Mouse (Mus musculus) heart, embryonic 12.5 days (tissue): Measurements from ENCODE around the gene Mapkbp1. TPM values are rescaled to one million over a fixed set of nuclear protein-coding genes. Genes with fewer than 3 reads are reported as not detected.

Experiments used
- ATAC-seq: fragments of 200-750 bp; cut with Nextera tagmentation; 2 replicates; pipeline ENCODE4 v1.8.0; 2017; ENCODE audit warnings: moderate TSS enrichment, moderate library complexity; ENCODE audit not compliant: insufficient number of reproducible peaks, low FRiP score
- H3K27ac ChIP-seq: fragments of 300-500 bp; sonication (generic); 2 replicates; pipeline ENCODE4 v1.5.1; 2016; ENCODE audit warnings: mild to moderate bottlenecking, moderate library complexity; ENCODE audit not compliant: poor library complexity, severe bottlenecking
- H3K27me3 ChIP-seq: fragments of 300-500 bp; sonication (generic); replicated peaks from 2 replicates; pipeline ENCODE4 v1.6.1; 2016; ENCODE audit warnings: mild to moderate bottlenecking, moderate library complexity
- H3K36me3 ChIP-seq: fragments of 300-500 bp; sonication (generic); 2 replicates; pipeline ENCODE4 v1.6.1; 2016; ENCODE audit warnings: mild to moderate bottlenecking, moderate library complexity
- H3K4me1 ChIP-seq: fragments of 300-500 bp; sonication (generic); replicated peaks from 2 replicates; pipeline ENCODE4 v1.6.1; 2016; ENCODE audit warnings: mild to moderate bottlenecking
- H3K4me2 ChIP-seq: fragments of 300-500 bp; sonication (generic); 2 replicates; pipeline ENCODE4 v1.6.1; 2016; ENCODE audit warnings: mild to moderate bottlenecking, moderate library complexity
- H3K4me3 ChIP-seq: fragments of 300-500 bp; sonication (generic); 2 replicates; pipeline ENCODE4 v1.5.1; 2016; ENCODE audit warnings: mild to moderate bottlenecking
- H3K9ac ChIP-seq: fragments of 300-500 bp; sonication (generic); 2 replicates; pipeline ENCODE4 v1.6.1; 2016; ENCODE audit warnings: mild to moderate bottlenecking, moderate library complexity
- H3K9me3 ChIP-seq: fragments of 300-500 bp; sonication (generic); replicated peaks from 2 replicates; pipeline ENCODE4 v1.6.1; 2016; ENCODE audit warnings: mild to moderate bottlenecking, moderate library complexity
- WGBS: fragments of 180-500 bp; shearing (Covaris S2); methylation state at CpG from one replicate; pipeline ENCODE4 v1.1.7; 2016; 5-methylcytosine and 5-hydroxymethylcytosine counted together
- polyA plus RNA-seq: library from polyadenylated mRNA; unstranded; fragments of >200 nt; fragmentation: Nextera tagmentation; extraction: Ambion mirVana; gene quantifications from 2 replicates; pipeline ENCODE4 v1.2.1, GENCODE M21; 2016

Gene Mapkbp1
- polyA plus RNA-seq, 1 experiment from 2014 or later = 3.8 TPM

GRCm38 (mm10) chr2:120032726-120033467 is 60.4 kb downstream of the Mapkbp1 start, which contains the start of gene Pla2g4b:
Gene Pla2g4b, plus strand, starts transcription at chr2:120033417.
- no peaks in the 10 kb centered on the region for H3K27me3 ChIP-seq
- no peak within 1 kb of the TSS for H3K9ac ChIP-seq
- H3K4me1 ChIP-seq = peaks cover 12% of the 10 kb centered on the region
- H3K27ac ChIP-seq = no peak within 1 kb of the TSS
- WGBS = 83% methylated on average over 12 of the region's 12 CpGs
- no peak within 1 kb of the TSS for H3K4me2 ChIP-seq
- no peak within 1 kb of the TSS for H3K4me3 ChIP-seq
- H3K36me3 ChIP-seq = peaks cover 80% of the 10 kb centered on the region
- ATAC-seq = no peak
- no peaks in the 10 kb centered on the region for H3K9me3 ChIP-seq

GRCm38 (mm10) chr2:120033726-120034125 is 61.2 kb downstream of the Mapkbp1 start:
- H3K27ac ChIP-seq = no peak overlapping the region
- 0 out of 2 replicates have a peak, but pooled peaks cover 5% of the 10 kb centered on the region for H3K4me1 ChIP-seq
- no peak overlapping the region for H3K9ac ChIP-seq
- H3K4me3 ChIP-seq = no peak overlapping the region
- peaks cover 89% of the 10 kb centered on the region for H3K36me3 ChIP-seq
- no peak for ATAC-seq
- no peaks in the 10 kb centered on the region for H3K9me3 ChIP-seq
- no peaks in the 10 kb centered on the region for H3K27me3 ChIP-seq
- no peak overlapping the region for H3K4me2 ChIP-seq
- WGBS = 72% methylated on average over 5 of the region's 5 CpGs

GRCm38 (mm10) chr2:120037744-120038143 is 65.2 kb downstream of the Mapkbp1 start:
- no peak for ATAC-seq
- H3K27me3 ChIP-seq = no peaks in the 10 kb centered on the region
- H3K9me3 ChIP-seq = no peaks in the 10 kb centered on the region
- H3K9ac ChIP-seq = no peak overlapping the region
- H3K4me2 ChIP-seq = no peak overlapping the region
- H3K27ac ChIP-seq = no peak overlapping the region
- H3K4me3 ChIP-seq = no peak overlapping the region
- H3K36me3 ChIP-seq = peaks cover 90% of the 10 kb centered on the region
- 91% methylated on average over 9 of the region's 9 CpGs for WGBS
- H3K4me1 ChIP-seq = no peaks in the 10 kb centered on the region

DNA sequence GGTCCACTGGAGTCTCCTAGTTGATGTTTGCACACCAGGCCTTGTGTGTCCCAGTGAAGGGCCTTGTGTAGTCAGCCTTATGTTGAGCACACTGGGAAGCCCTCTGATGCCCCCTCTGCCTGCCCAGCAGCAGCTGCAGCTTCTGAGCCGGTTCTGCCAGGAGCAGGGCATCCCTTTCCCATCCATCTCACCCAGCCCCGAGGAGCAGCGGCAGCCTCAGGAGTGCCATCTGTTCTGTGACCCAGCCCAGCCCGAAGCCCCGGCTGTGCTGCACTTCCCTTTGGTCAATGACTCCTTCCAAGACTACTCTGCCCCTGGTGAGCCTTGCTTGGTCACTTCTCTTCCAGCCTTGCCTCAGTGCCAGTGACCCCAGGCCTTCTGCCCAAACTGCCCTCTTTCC is 68.5 kb downstream of the Mapkbp1 start:
- no peak overlapping the region for H3K9ac ChIP-seq
- peaks cover 66% of the 10 kb centered on the region for H3K36me3 ChIP-seq
- no peak overlapping the region for H3K4me2 ChIP-seq
- H3K9me3 ChIP-seq = no peaks in the 10 kb centered on the region
- ATAC-seq = no peak
- no peak overlapping the region for H3K27ac ChIP-seq
- 95% methylated on average over 5 of the region's 5 CpGs for WGBS
- H3K27me3 ChIP-seq = no peaks in the 10 kb centered on the region; the same call in 1 of the 2 replicates
- H3K4me3 ChIP-seq = no peak overlapping the region
- H3K4me1 ChIP-seq = peaks cover 9% of the 10 kb centered on the region

DNA sequence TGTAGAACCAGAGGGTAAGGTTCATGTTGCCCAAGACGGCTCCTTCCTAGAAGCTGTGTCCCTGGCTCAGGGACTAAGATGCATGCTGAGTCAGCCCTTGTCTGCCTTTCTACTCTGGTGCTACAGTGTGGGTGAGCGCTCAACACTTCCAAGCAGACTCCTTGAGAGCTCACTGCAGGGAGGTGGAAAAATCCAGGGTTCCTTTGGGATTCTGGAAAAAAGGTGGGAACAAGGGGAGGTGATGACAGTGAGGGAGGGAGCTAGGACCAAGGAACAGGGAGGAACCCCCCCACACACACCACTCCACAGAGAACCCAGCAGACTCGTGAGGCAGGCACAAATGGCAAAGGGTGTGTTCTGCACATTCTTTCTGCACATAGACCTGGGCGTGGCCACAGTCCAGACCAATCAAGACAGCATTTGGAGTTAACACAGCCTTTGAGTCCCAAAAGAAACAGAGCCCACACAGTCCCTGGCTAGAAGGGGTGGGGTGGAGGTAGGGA is 71.7 kb downstream of the Mapkbp1 start:
- Histone ChIP-seq H3K4me2 (no peak overlapping the region), H3K27me3 (peaks cover 10% of the 10 kb centered on the region; the same call in 1 of the 2 replicates), H3K9me3 (no peaks in the 10 kb centered on the region), H3K9ac (no peak overlapping the region), H3K4me1 (peaks cover 9% of the 10 kb centered on the region), H3K36me3 (peaks cover 34% of the 10 kb centered on the region), H3K27ac (no peak overlapping the region), H3K4me3 (no peak overlapping the region)
- no peak for ATAC-seq
- 41% methylated on average over 4 of the region's 4 CpGs for WGBS

DNA sequence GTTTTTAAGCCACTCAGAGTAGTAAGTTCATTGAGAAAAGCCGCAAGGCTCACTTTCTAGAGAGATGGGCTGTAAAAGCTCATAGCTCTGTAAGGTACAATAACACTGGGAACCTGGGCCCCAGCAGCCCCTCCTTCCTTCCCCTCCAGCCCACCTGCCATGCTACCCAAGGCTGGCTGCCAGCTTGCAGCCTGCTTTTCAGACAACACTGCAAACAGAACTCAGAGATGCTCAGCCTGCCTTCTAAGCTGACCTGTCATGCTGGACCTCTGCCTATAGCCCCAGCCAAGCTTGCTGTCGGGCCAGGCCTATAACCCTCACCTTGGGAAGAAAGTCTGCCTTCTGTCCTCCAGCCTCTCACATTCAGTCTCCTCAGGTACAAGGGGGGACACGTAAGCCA is 72.2 kb downstream of the Mapkbp1 start:
- Histone ChIP-seq H3K9me3 (no peaks in the 10 kb centered on the region), H3K4me1 (peaks cover 9% of the 10 kb centered on the region), H3K36me3 (peaks cover 29% of the 10 kb centered on the region), H3K27me3 (peaks cover 14% of the 10 kb centered on the region; the same call in 1 of the 2 replicates), H3K27ac (no peak overlapping the region), H3K4me2 (no peak overlapping the region), H3K4me3 (no peak overlapping the region), H3K9ac (no peak overlapping the region)
- WGBS = 72% methylated on average over 3 of the region's 3 CpGs
- no peak for ATAC-seq

DNA sequence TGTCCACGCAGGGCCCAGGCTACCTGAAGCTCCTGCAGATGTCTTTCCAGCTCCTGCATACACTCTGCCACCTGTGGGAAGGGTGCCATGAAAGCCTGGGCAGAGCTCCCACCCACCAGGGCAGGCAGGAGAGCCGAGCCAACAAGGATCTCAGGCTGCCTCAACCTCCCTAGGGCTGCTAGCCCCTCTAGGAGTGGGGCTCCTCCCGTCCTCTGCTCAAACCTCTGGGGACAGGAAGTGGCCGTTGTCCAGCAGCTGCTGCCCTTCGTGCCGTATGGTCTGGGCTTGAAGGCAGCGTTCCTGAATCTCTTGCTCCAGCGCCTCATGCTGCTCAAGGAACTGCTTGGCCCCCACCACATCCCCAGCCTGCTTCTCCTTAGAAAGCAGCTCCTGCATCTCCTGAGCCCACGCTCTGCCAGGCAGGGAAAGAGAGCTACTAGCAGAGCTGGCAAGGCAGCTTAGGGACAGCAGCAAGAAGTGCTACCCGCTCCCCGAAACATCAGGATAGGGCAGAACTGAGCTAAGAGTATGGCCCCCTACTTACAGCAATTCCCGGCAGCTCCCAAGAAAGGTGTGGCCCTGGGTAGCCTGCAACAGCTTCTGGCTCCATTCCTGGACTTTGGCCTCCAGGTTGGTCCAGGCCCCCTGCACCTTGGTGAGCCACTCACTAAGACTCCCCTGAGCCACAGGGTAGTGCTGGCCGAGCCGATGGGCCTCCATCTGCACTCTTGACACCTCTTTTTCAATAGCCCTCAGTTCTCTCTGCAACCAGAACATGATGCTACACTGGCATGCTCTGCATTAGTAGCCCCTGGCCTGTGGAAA is 74.2 kb downstream of the Mapkbp1 start:
- Histone ChIP-seq H3K36me3 (peaks cover 9% of the 10 kb centered on the region), H3K9ac (no peak overlapping the region), H3K27me3 (peaks cover 20% of the 10 kb centered on the region), H3K4me3 (no peak overlapping the region), H3K4me2 (no peak overlapping the region), H3K4me1 (peaks cover 9% of the 10 kb centered on the region), H3K27ac (no peak overlapping the region), H3K9me3 (no peaks in the 10 kb centered on the region)
- ATAC-seq = no peak
- 59% methylated on average over 14 of the region's 14 CpGs for WGBS

- Histone ChIP-seq H3K4me1 (peaks cover 9% of the 10 kb centered on the region), H3K27me3 (peaks cover 21% of the 10 kb centered on the region), H3K4me3 (no peak overlapping the region), H3K9ac (no peak overlapping the region), H3K36me3 (no peaks in the 10 kb centered on the region), H3K9me3 (no peaks in the 10 kb centered on the region), H3K4me2 (no peak overlapping the region), H3K27ac (no peak overlapping the region)
- WGBS = 58% methylated on average over 9 of the region's 9 CpGs
- no peak for ATAC-seq
These were observed 75.7 kb downstream of the Mapkbp1 start for GRCm38 (mm10) chr2:120048173-120048572.

GRCm38 (mm10) chr2:120049632-120050274 is 77.3 kb downstream of the Mapkbp1 start:
- no peak overlapping the region for H3K9ac ChIP-seq
- H3K4me2 ChIP-seq = no peak overlapping the region
- H3K4me3 ChIP-seq = no peak overlapping the region
- H3K27ac ChIP-seq = no peak overlapping the region
- no peaks in the 10 kb centered on the region for H3K9me3 ChIP-seq
- 54% methylated on average over 10 of the region's 10 CpGs for WGBS
- H3K27me3 ChIP-seq = peaks cover 21% of the 10 kb centered on the region
- peaks cover 11% of the 10 kb centered on the region for H3K4me1 ChIP-seq
- ATAC-seq = peak; percentile 39; the same call in 1 of the 2 replicates
- H3K36me3 ChIP-seq = no peaks in the 10 kb centered on the region

DNA sequence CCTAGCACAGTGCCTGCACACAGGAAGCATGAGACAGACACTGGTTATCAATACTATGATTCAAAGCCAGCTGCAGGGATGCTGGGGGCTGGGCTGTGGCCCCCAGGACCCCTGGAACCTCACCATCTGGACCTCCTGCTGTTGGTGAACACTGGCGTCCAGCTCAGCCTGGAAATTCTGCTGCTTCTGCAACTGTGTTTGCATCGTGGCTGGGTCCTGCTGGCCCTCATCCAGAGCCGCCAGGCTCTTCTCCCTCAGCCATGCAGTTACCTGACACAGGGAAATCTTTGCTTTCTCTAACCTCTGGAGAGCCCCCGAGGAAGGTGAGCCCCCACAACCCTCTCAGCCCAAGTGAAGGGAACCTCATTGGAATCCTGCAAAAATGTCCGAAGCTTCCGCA is 78.9 kb downstream of the Mapkbp1 start:
- WGBS = 65% methylated on average over 6 of the region's 6 CpGs
- Histone ChIP-seq H3K27me3 (peaks cover 21% of the 10 kb centered on the region), H3K4me1 (peaks cover 15% of the 10 kb centered on the region), H3K4me3 (no peak overlapping the region), H3K27ac (no peak overlapping the region), H3K4me2 (no peak overlapping the region), H3K9ac (no peak overlapping the region), H3K9me3 (no peaks in the 10 kb centered on the region), H3K36me3 (no peaks in the 10 kb centered on the region)
- no peak for ATAC-seq
